Mouse (Mus musculus) left cerebral cortex, adult 11 months (tissue): ENCODE data around the gene Olfr460.
"Not testable (repeated sequence)": the region's sequence is repeated elsewhere in the genome, so short reads cannot be mapped to it uniquely, and the experiment has no call there.

Experiments
- DNase-seq: peaks from one replicate; pipeline ENCODE4 v3.0.0; 2022; ENCODE audit warnings: low spot score

Olfr460 gene

DNA sequence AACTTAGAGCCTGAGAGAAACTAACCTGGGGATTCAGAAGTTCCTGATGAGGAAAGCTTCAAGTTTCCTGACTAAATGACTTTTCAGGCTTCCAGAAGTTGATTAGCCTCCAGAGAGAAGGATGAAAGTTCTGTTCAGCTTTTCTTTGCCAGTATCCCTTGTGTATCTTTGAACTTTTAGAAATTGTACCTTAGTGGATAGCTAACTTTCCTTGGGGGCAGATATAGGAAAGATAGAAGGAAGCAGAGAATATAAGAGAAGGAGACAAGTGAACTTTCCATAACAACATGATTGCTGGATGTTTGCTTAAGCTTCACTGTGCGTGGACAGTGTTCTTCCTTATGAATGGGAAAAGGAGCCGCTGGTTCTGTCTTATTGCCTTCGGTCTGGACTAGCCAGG, at the start of gene Olfr460:
Olfr460 (plus strand) TSS at position 301 of the 400 bp plus-strand sequence.
- no peak for DNase-seq

GRCm38 (mm10) chr6:40544690-40545089, 24.6 kb upstream of the Olfr460 start:
- DNase-seq: no peak

DNA sequence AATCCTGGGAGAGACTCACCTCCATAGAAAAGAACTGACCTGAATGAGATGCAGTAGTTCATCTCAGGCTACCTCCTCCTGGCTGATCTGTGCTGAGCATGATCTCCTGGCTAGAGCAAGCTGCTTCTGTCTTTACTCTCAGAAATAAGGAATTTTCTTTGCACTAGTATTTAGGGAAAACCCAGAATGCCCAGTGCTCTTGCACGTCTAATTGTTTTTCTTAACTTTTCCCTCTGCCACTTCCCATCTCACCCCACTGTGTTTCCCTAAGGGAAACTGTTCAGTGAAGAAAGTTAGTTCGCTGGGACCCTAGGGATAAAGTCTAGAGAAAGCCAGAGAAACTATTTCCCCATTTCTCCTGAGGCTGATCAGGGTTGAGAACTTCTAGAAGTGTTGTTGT, 14.3 kb upstream of the Olfr460 start, which contains the start of gene Olfr461:
Olfr461 (minus strand) TSS at position 101 of the 400 bp plus-strand sequence.
- no peak for DNase-seq

DNA sequence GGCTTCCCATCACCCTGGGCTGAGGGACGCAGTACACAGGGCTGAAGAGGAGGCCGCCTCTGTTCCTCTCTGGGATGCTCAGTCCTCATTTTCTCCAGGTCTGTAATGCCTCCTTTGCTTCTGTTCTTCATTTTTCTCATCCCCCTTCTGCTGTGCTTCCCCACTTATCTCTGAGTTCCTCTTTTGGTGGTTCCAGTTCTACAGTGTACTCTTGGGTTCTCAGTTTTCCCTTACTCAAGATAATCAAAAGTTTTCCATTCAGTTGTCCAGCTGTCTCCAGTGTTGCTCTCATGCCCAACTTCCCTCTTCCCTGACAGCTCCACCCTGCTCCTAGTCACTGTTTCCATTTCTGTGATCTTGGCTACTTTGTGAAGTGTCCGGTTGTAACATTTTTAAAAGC, 4.3 kb downstream of the Olfr460 start:
- no peak for DNase-seq

DNA sequence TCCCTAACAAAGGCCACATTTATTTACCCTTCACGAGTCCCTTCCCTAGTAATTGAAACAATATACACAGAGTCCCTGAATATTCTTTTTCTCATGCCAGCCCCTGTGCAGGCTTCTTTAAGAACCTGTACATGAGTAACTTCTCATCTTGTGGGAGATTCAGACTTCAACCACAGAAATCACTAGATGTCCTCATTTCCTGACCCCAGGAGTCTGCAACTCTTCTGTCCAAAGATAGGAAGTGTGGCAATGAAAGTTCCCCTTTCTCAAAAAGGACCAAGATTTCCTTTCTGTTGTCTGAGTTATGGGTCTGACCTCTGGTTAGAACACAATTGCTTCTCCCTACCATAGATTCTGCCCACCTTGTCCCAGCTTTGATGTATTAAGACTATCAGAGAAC, 7.0 kb downstream of the Olfr460 start:
- peak; percentile 3 for DNase-seq

GRCm38 (mm10) chr6:40584336-40584735, 15.0 kb downstream of the Olfr460 start:
- no peak for DNase-seq

GRCm38 (mm10) chr6:40585645-40586044, 16.4 kb downstream of the Olfr460 start, which contains the start of gene Clec5a:
Gene Clec5a, minus strand, starts transcription at chr6:40585821.
- DNase-seq: no peak

DNA sequence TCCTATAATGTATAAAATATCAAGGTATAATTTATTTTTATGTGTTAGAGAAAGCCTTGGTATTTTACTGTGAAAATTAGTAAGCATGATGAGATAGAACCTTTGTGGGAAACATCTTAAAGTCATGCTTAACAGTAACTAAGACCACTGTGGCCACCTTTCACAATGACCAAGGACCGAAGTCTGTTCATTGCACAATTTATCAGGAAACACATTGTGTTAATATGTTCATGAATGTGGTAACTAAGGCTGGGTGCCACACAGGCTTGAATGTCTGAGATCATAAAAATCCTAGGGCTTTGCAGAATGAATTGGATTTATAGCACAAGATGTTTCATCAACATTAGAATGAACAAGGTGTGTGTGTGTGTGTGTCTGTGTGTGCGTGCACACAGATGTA, 19.1 kb downstream of the Olfr460 start:
- no peak for DNase-seq

DNA sequence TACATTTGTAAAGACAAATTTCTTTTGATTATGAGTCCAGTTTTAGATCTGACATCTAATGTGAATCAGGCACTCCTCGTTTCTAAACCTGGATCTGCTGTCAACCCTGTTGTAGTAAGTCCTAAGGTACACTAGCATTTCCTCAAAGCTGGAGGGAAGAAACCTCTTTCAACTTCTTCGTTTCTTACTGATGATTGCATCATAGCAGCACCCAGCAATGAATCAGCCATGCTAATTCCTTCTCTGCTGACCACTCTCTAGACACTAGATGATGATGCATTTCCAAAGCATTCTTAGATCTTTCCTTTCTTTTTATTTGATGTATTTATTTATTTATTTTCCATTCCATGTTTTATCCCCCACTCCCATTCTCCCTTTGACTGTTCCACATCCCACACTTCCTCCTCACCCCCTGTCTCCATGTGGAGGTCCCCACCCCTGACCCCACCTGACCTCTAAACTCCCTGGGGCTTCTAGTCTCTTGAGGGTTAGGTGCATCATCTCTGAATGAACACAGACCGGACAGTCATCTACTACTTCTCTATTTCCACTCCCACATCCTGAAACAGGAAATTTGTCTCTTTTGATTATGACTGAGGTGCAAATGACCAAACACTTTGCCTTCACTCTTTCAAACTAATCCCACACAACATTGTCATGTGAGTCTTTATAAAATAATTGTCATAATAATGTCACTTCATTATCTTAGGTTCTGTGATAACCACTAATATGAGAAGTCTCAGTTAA, 25.7 kb downstream of the Olfr460 start:
- no peak for DNase-seq

- DNase-seq: not testable (repeated sequence)
Observed at GRCm38 (mm10) chr6:40598546-40598945, 29.3 kb downstream of the Olfr460 start.

GRCm38 (mm10) chr6:40607431-40607830, 38.1 kb downstream of the Olfr460 start:
- DNase-seq: peak; percentile 61

DNA sequence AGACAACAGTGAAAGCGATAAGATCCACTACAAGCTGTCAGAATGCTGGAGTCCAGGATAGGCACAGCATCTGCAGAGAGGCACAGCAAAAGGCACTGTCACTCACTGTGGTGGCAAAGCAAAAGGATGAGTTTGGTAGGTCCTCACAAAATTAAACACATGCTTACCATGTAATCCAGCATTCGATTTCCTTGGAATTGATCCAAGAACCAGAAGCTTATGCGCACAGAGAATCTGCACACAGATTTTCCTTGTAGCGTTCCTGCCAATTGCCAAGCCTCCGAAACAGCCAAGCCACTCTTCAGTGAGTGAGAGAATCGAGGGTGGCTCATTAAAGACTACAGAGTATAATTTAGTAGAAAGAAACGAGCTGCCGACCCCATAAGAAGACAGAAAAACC, 41.0 kb downstream of the Olfr460 start:
- DNase-seq: peak; percentile 2

DNA sequence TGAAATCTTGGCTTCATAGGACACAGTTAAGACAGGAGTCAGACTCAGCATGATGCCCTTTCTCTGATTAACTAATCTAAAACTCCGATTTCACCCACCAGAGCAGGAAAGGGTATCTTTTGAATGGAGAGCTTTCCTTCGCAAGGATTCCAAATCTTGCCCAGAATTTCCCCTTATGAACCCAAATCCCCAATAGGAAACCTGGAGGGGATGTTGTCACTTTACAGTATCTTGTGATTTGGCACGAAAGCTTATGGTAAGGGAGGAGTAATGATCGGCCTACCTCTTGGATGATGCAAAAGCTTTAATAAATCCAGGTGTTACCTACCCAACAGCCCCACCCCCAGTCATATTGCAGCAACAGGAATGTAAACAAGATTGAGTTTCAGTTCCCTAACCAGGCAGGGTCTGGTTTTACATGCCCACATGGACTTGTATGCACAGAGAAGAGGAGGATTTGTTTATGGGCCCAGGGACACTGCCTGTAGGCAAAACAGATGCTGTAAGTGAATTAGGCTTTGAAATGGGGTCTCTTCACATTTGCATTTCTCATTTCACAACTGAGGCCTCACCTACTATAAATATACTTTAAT, 44.1 kb downstream of the Olfr460 start, which contains the start of gene Tas2r138:
Tas2r138 (minus strand) TSS at position 51 of the 593 bp plus-strand sequence.
- no peak for DNase-seq

GRCm38 (mm10) chr6:40617965-40618364, 48.7 kb downstream of the Olfr460 start:
- DNase-seq: peak; percentile 13
